Mouse (Mus musculus) kidney, embryonic 14.5 days (tissue): ENCODE data around the gene Casp7. TPM values are rescaled to one million over a fixed set of nuclear protein-coding genes. Genes with fewer than 3 reads are reported as not detected.
"Not testable (repeated sequence)": the region's sequence is repeated elsewhere in the genome, so short reads cannot be mapped to it uniquely, and the experiment has no call there.

ENCODE experiments used
- ATAC-seq: fragments of 200-750 bp; cut with Nextera tagmentation; 2 replicates; pipeline ENCODE4 v1.8.0; 2017; ENCODE audit warnings: moderate number of reproducible peaks, mild to moderate bottlenecking, moderate TSS enrichment, moderate library complexity; ENCODE audit not compliant: low FRiP score, low TSS enrichment
- H3K27ac ChIP-seq: fragments of 300-500 bp; sonication (generic); 2 replicates; pipeline ENCODE4 v1.5.1; 2014; ENCODE audit warnings: low read depth, mild to moderate bottlenecking, low read length, moderate library complexity, mixed read lengths
- H3K27me3 ChIP-seq: fragments of 300-500 bp; sonication (generic); 2 replicates; pipeline ENCODE4 v1.6.1; 2014; ENCODE audit warnings: mild to moderate bottlenecking, low read length; ENCODE audit not compliant: control insufficient read depth, insufficient read depth
- H3K36me3 ChIP-seq: fragments of 300-500 bp; sonication (generic); 2 replicates; pipeline ENCODE4 v1.6.1; 2014; ENCODE audit warnings: low read length, mixed read lengths; ENCODE audit not compliant: control insufficient read depth, insufficient read depth
- H3K4me1 ChIP-seq: fragments of 300-500 bp; sonication (generic); 2 replicates; pipeline ENCODE4 v1.6.1; 2014; ENCODE audit warnings: low read length, mixed read lengths; ENCODE audit not compliant: control insufficient read depth, insufficient read depth
- H3K4me2 ChIP-seq: fragments of 300-500 bp; sonication (generic); replicated peaks from 2 replicates; pipeline ENCODE4 v1.6.1; 2014; ENCODE audit warnings: low read depth, mild to moderate bottlenecking, low read length
- H3K4me3 ChIP-seq: fragments of 300-500 bp; sonication (generic); 2 replicates; pipeline ENCODE4 v1.5.1; 2014; ENCODE audit warnings: mild to moderate bottlenecking, low read length
- H3K9ac ChIP-seq: fragments of 300-500 bp; sonication (generic); 2 replicates; pipeline ENCODE4 v1.6.1; 2014; ENCODE audit warnings: low read depth, mild to moderate bottlenecking, low read length, moderate library complexity
- H3K9me3 ChIP-seq: fragments of 300-500 bp; sonication (generic); 2 replicates; pipeline ENCODE4 v1.6.1; 2016; ENCODE audit warnings: low read length; ENCODE audit not compliant: control insufficient read depth
- WGBS: fragments of 180-500 bp; shearing (Covaris S2); extraction: QIAGEN DNeasy Blood & Tissue Kit; methylation state at CpG from one replicate; pipeline ENCODE4 v1.1.7; 2014; 5-methylcytosine and 5-hydroxymethylcytosine counted together
- polyA plus RNA-seq: library from polyadenylated mRNA; unstranded; fragments of >200 nt; fragmentation: Nextera tagmentation; extraction: Ambion mirVana; gene quantifications from 2 replicates; pipeline ENCODE4 v1.2.1, GENCODE M21; 2014

The Casp7 gene
- polyA plus RNA-seq, 1 experiment from 2014 or later: 28.3 TPM

GRCm38 (mm10) chr19:56405824-56406223 is 8.9 kb downstream of the Casp7 start:
- Histone ChIP-seq H3K36me3 (peaks cover 5% of the 10 kb centered on the region), H3K9ac (no peak overlapping the region), H3K27me3 (no peaks in the 10 kb centered on the region), H3K9me3 (no peaks in the 10 kb centered on the region), H3K27ac (no peak overlapping the region), H3K4me3 (no peak overlapping the region), H3K4me2 (no peak overlapping the region), H3K4me1 (no peaks in the 10 kb centered on the region)
- no peak for ATAC-seq
- 90% methylated on average over 4 of the region's 4 CpGs for WGBS

GRCm38 (mm10) chr19:56406581-56406980 is 9.7 kb downstream of the Casp7 start:
- H3K27me3 ChIP-seq: no peaks in the 10 kb centered on the region
- no peak overlapping the region for H3K4me3 ChIP-seq
- WGBS: 94% methylated on average over 7 of the region's 7 CpGs
- H3K27ac ChIP-seq: no peak overlapping the region
- no peak overlapping the region for H3K4me2 ChIP-seq
- ATAC-seq: no peak
- H3K9me3 ChIP-seq: no peaks in the 10 kb centered on the region
- H3K9ac ChIP-seq: no peak overlapping the region
- H3K36me3 ChIP-seq: peaks cover 5% of the 10 kb centered on the region
- no peaks in the 10 kb centered on the region for H3K4me1 ChIP-seq

- 99% methylated on average over 4 of the region's 4 CpGs for WGBS
- H3K27ac ChIP-seq, H3K27me3 ChIP-seq, H3K36me3 ChIP-seq, H3K9me3 ChIP-seq, H3K4me1 ChIP-seq, H3K4me3 ChIP-seq, H3K4me2 ChIP-seq, ATAC-seq, H3K9ac ChIP-seq: not testable (repeated sequence)
Observed at GRCm38 (mm10) chr19:56409884-56410283, 13.0 kb downstream of the Casp7 start.

GRCm38 (mm10) chr19:56418404-56418803 is 21.5 kb downstream of the Casp7 start:
- Histone ChIP-seq H3K4me3 (no peak overlapping the region), H3K36me3 (no peaks in the 10 kb centered on the region), H3K4me2 (no peak overlapping the region), H3K27ac (no peak overlapping the region), H3K27me3 (no peaks in the 10 kb centered on the region), H3K9me3 (no peaks in the 10 kb centered on the region), H3K9ac (no peak overlapping the region), H3K4me1 (0 out of 2 replicates have a peak, but pooled peaks cover 3% of the 10 kb centered on the region)
- 87% methylated on average over 4 of the region's 4 CpGs for WGBS
- ATAC-seq: no peak

GRCm38 (mm10) chr19:56419452-56419851 is 22.5 kb downstream of the Casp7 start:
- no peak for ATAC-seq
- peaks cover 8% of the 10 kb centered on the region; the same call in 1 of the 2 replicates for H3K4me1 ChIP-seq
- H3K27ac ChIP-seq: no peak overlapping the region
- WGBS: 42% methylated on average over 9 of the region's 9 CpGs
- H3K9ac ChIP-seq: no peak overlapping the region
- H3K9me3 ChIP-seq: no peaks in the 10 kb centered on the region
- H3K4me3 ChIP-seq: no peak overlapping the region
- no peaks in the 10 kb centered on the region for H3K27me3 ChIP-seq
- H3K36me3 ChIP-seq: no peaks in the 10 kb centered on the region
- H3K4me2 ChIP-seq: no peak overlapping the region

- no peak overlapping the region for H3K4me2 ChIP-seq
- 87% methylated on average over 3 of the region's 3 CpGs for WGBS
- no peaks in the 10 kb centered on the region for H3K27me3 ChIP-seq
- H3K36me3 ChIP-seq: no peaks in the 10 kb centered on the region
- H3K4me3 ChIP-seq: no peak overlapping the region
- H3K4me1 ChIP-seq: peaks cover 8% of the 10 kb centered on the region; the same call in 1 of the 2 replicates
- ATAC-seq: no peak
- H3K27ac ChIP-seq: no peak overlapping the region
- no peaks in the 10 kb centered on the region for H3K9me3 ChIP-seq
- no peak overlapping the region for H3K9ac ChIP-seq
Observed at GRCm38 (mm10) chr19:56420345-56420744, 23.4 kb downstream of the Casp7 start.

- no peaks in the 10 kb centered on the region for H3K36me3 ChIP-seq
- H3K9ac ChIP-seq: no peak overlapping the region
- WGBS: 18% methylated on average over 14 of the region's 14 CpGs
- H3K27me3 ChIP-seq: no peaks in the 10 kb centered on the region
- H3K4me3 ChIP-seq: no peak overlapping the region
- peaks cover 8% of the 10 kb centered on the region; the same call in 1 of the 2 replicates for H3K4me1 ChIP-seq
- H3K27ac ChIP-seq: no peak overlapping the region
- H3K9me3 ChIP-seq: no peaks in the 10 kb centered on the region
- H3K4me2 ChIP-seq: no peak overlapping the region
- ATAC-seq: peak; percentile 75
Observed at GRCm38 (mm10) chr19:56422476-56423338, 25.8 kb downstream of the Casp7 start.

GRCm38 (mm10) chr19:56423370-56423769 is 26.4 kb downstream of the Casp7 start:
- Histone ChIP-seq H3K36me3 (no peaks in the 10 kb centered on the region), H3K9me3 (no peaks in the 10 kb centered on the region), H3K9ac (no peak overlapping the region), H3K4me3 (no peak overlapping the region), H3K27ac (no peak overlapping the region), H3K27me3 (no peaks in the 10 kb centered on the region), H3K4me2 (no peak overlapping the region), H3K4me1 (peaks cover 8% of the 10 kb centered on the region; the same call in 1 of the 2 replicates)
- WGBS: 51% methylated on average over 12 of the region's 12 CpGs
- ATAC-seq: no peak

GRCm38 (mm10) chr19:56424606-56425395 is 27.9 kb downstream of the Casp7 start:
- Histone ChIP-seq H3K4me1 (peaks cover 8% of the 10 kb centered on the region; the same call in 1 of the 2 replicates), H3K4me2 (no peak overlapping the region), H3K9me3 (no peaks in the 10 kb centered on the region), H3K9ac (no peak overlapping the region), H3K4me3 (no peak overlapping the region), H3K27ac (no peak overlapping the region), H3K27me3 (no peaks in the 10 kb centered on the region), H3K36me3 (no peaks in the 10 kb centered on the region)
- ATAC-seq: no peak
- WGBS: 77% methylated on average over 17 of the region's 17 CpGs
